Mouse (Mus musculus): Measurements from ENCODE around the gene Psmd7. TPM values are rescaled to one million over a fixed set of nuclear protein-coding genes. Genes with fewer than 3 reads are reported as not detected.

The Psmd7 gene
- polyA plus RNA-seq, 1 experiment from 2014 or later = 321 TPM

DNA sequence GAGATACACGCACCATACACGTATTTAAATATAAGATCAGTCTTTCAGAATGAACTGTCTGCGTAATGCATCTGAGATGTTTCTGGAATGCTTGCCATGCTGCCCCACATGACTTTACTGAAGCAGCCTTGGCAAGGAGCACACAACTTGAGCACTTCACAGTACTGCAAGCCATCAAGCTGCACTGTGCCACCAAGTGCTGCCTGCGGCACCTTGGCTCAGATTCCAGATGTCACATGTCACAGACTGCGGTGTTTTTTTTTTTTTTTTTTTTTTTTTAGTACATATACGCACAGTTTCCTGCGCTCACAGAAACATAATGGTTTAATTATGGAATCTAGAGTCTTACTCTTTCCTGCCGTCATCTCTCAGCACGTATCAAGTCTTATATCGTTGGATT is 30.2 kb upstream of the Psmd7 start:
- Histone ChIP-seq H3K27ac (ENCODE audit: low read depth, low read length) (no peak overlapping the region), H3K4me3 (ENCODE audit: low read depth, low read length) (no peak overlapping the region), H3K9ac (ENCODE audit: low read depth, low read length) (no peak overlapping the region), H3K9me3 (ENCODE audit: control insufficient read depth, low read length) (no peaks in the 10 kb centered on the region), H3K4me1 (replicated peaks; ENCODE audit: control insufficient read depth, insufficient read depth, low read length) (no peaks in the 10 kb centered on the region), H3K4me2 (replicated peaks; ENCODE audit: low read depth, low read length) (no peak overlapping the region), H3K27me3 (ENCODE audit: control insufficient read depth, insufficient read depth, low read length) (no peaks in the 10 kb centered on the region), H3K36me3 (ENCODE audit: control insufficient read depth, insufficient read depth, low read length) (no peaks in the 10 kb centered on the region)
- DNase-seq (ENCODE audit: low spot score) (no peak), ATAC-seq (ENCODE audit: low FRiP score) (no peak)
- 88% methylated on average over 10 of the region's 10 CpGs for WGBS

DNA sequence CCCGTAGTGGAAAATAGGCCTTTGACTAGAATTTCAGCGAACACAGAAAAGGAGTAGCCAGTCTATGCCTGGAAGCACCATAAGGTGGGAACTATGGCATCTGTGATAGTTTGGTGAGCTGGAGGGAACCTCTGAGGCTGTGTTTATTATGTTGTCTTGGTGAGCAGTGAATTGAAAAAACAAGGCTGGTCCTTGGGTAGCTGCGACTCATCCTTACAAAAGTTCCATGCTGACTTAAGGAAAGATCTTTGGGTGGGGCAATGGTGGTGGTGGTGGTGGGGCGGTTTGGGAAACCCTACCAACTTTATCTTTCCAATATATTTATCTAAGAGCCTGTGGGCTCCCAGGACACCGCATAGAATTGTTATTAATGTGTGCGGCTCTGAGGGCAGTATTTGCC is 25.1 kb upstream of the Psmd7 start:
- H3K27me3 ChIP-seq (ENCODE audit: control insufficient read depth, insufficient read depth, low read length) = no peaks in the 10 kb centered on the region
- no peak overlapping the region for H3K4me2 ChIP-seq (replicated peaks; ENCODE audit: low read depth, low read length)
- DNase-seq (ENCODE audit: low spot score) (no peak), ATAC-seq (ENCODE audit: low FRiP score) (no peak)
- H3K27ac ChIP-seq (ENCODE audit: low read depth, low read length) = no peak overlapping the region
- no peak overlapping the region for H3K4me3 ChIP-seq (ENCODE audit: low read depth, low read length)
- H3K36me3 ChIP-seq (ENCODE audit: control insufficient read depth, insufficient read depth, low read length) = no peaks in the 10 kb centered on the region
- H3K9ac ChIP-seq (ENCODE audit: low read depth, low read length) = no peak overlapping the region
- no peaks in the 10 kb centered on the region for H3K4me1 ChIP-seq (replicated peaks; ENCODE audit: control insufficient read depth, insufficient read depth, low read length)
- WGBS = 89% methylated on average over 6 of the region's 6 CpGs
- H3K9me3 ChIP-seq (ENCODE audit: control insufficient read depth, low read length) = no peaks in the 10 kb centered on the region

DNA sequence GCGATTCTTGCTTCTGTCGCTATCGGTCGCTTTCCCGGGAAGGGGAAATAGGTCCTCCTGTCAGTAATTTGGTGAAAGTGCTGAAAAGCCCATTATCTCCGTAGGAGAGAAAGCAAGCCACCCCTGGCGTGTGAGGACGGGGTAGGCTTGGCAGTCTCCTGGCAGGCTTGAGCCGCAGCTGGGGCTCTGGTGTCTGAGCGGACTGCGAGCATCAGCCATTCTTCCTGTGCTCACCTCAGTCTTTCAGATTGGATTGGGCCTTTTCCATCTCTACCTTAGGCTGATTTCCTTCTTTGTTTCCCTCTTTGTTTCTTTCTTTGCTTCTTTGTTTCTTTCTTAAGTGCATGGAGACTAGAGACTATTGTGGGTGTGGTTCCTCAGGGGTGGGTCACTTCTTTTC is 22.6 kb upstream of the Psmd7 start:
- no peaks in the 10 kb centered on the region; the same call in 1 of the 2 replicates for H3K4me1 ChIP-seq (replicated peaks; ENCODE audit: control insufficient read depth, insufficient read depth, low read length)
- no peaks in the 10 kb centered on the region for H3K27me3 ChIP-seq (ENCODE audit: control insufficient read depth, insufficient read depth, low read length)
- DNase-seq (ENCODE audit: low spot score) = peak; percentile 17
- no peak overlapping the region for H3K4me3 ChIP-seq (ENCODE audit: low read depth, low read length)
- ATAC-seq (ENCODE audit: low FRiP score) = no peak
- H3K4me2 ChIP-seq (replicated peaks; ENCODE audit: low read depth, low read length) = no peak overlapping the region
- no peak overlapping the region for H3K27ac ChIP-seq (ENCODE audit: low read depth, low read length)
- no peaks in the 10 kb centered on the region for H3K36me3 ChIP-seq (ENCODE audit: control insufficient read depth, insufficient read depth, low read length)
- WGBS = 62% methylated on average over 11 of the region's 11 CpGs
- H3K9ac ChIP-seq (ENCODE audit: low read depth, low read length) = no peak overlapping the region
- no peaks in the 10 kb centered on the region for H3K9me3 ChIP-seq (ENCODE audit: control insufficient read depth, low read length)

DNA sequence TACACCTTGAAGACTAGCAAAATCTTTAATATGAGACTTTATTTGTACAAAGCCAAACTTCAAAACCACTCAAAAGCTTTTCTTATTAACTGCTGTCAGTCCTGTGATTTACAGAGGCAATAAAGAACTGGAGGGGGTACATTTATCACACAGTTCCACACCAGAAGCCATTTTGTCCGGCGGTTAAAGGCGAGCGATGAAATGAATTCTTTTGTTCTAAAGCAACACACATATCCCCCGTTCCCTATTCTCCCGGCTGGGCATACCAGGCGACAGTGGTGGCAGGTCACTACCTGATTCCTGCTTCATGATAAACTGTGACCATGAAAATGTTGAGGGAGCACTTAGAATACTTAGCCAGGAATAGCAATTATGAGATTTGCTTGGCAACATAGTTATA is 20.5 kb upstream of the Psmd7 start:
- Histone ChIP-seq H3K36me3 (ENCODE audit: control insufficient read depth, insufficient read depth, low read length) (no peaks in the 10 kb centered on the region), H3K27me3 (ENCODE audit: control insufficient read depth, insufficient read depth, low read length) (no peaks in the 10 kb centered on the region), H3K9me3 (ENCODE audit: control insufficient read depth, low read length) (no peaks in the 10 kb centered on the region), H3K4me3 (ENCODE audit: low read depth, low read length) (no peak overlapping the region), H3K4me2 (replicated peaks; ENCODE audit: low read depth, low read length) (no peak overlapping the region), H3K27ac (ENCODE audit: low read depth, low read length) (peak overlapping the region; percentile 30; the same call in 1 of the 2 replicates), H3K9ac (ENCODE audit: low read depth, low read length) (no peak overlapping the region), H3K4me1 (replicated peaks; ENCODE audit: control insufficient read depth, insufficient read depth, low read length) (no peaks in the 10 kb centered on the region; the same call in 1 of the 2 replicates)
- ATAC-seq (ENCODE audit: low FRiP score) (no peak), DNase-seq (ENCODE audit: low spot score) (peak; percentile 47)
- WGBS = 26% methylated on average over 7 of the region's 7 CpGs

DNA sequence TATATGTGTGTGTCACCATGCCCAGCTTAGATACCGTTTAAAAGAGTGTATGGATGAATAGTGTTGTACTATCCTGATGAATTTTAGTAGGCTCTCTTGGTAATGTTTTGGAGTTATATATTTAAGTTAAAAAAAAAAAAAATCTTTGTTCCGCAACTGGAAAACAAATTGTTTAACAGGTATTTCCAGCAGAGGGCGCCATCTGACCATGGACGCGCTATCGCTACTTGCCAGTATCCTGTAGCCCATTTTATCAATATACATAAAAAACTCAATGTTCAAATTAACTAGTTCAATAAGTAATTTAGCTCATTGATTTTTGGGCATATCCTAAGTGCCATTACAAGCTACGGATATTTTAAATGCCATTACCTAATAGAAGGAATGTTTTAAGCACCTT is 14.8 kb upstream of the Psmd7 start:
- H3K4me3 ChIP-seq (ENCODE audit: low read depth, low read length) = no peak overlapping the region
- DNase-seq (ENCODE audit: low spot score) = peak; percentile 87
- H3K9ac ChIP-seq (ENCODE audit: low read depth, low read length) = no peak overlapping the region
- H3K27ac ChIP-seq (ENCODE audit: low read depth, low read length) = no peak overlapping the region
- WGBS = 4% methylated on average over 7 of the region's 7 CpGs
- H3K27me3 ChIP-seq (ENCODE audit: control insufficient read depth, insufficient read depth, low read length) = no peaks in the 10 kb centered on the region
- no peaks in the 10 kb centered on the region for H3K36me3 ChIP-seq (ENCODE audit: control insufficient read depth, insufficient read depth, low read length)
- no peaks in the 10 kb centered on the region for H3K4me1 ChIP-seq (replicated peaks; ENCODE audit: control insufficient read depth, insufficient read depth, low read length)
- ATAC-seq (ENCODE audit: low FRiP score) = no peak
- no peak overlapping the region for H3K4me2 ChIP-seq (replicated peaks; ENCODE audit: low read depth, low read length)
- H3K9me3 ChIP-seq (ENCODE audit: control insufficient read depth, low read length) = no peaks in the 10 kb centered on the region

DNA sequence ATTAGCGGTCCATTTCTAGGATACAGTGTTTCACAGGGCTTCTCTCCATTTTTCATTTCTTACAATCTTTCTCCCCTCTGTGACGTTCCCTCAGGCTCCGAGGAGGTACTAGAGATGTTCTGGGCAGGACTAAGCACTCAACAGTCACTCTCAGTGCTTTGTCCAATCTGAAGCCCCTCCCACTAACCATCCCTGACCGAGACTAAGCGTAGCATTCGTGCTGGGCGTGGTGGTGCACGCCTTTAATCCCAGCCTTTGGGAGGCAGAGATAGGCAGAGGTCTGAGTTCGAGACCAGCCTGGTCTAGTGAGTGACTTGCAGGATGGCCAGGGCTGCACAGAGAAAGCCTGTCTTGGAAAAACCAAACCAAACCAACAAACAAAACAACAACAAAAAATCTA is 11.4 kb upstream of the Psmd7 start:
- no peak overlapping the region for H3K4me3 ChIP-seq (ENCODE audit: low read depth, low read length)
- 84% methylated on average over 9 of the region's 9 CpGs for WGBS
- H3K9ac ChIP-seq (ENCODE audit: low read depth, low read length) = no peak overlapping the region
- no peaks in the 10 kb centered on the region for H3K27me3 ChIP-seq (ENCODE audit: control insufficient read depth, insufficient read depth, low read length)
- H3K36me3 ChIP-seq (ENCODE audit: control insufficient read depth, insufficient read depth, low read length) = no peaks in the 10 kb centered on the region
- no peak overlapping the region for H3K4me2 ChIP-seq (replicated peaks; ENCODE audit: low read depth, low read length)
- H3K4me1 ChIP-seq (replicated peaks; ENCODE audit: control insufficient read depth, insufficient read depth, low read length) = no peaks in the 10 kb centered on the region
- no peaks in the 10 kb centered on the region for H3K9me3 ChIP-seq (ENCODE audit: control insufficient read depth, low read length)
- DNase-seq (ENCODE audit: low spot score) = no peak
- H3K27ac ChIP-seq (ENCODE audit: low read depth, low read length) = no peak overlapping the region
- ATAC-seq (ENCODE audit: low FRiP score) = no peak

DNA sequence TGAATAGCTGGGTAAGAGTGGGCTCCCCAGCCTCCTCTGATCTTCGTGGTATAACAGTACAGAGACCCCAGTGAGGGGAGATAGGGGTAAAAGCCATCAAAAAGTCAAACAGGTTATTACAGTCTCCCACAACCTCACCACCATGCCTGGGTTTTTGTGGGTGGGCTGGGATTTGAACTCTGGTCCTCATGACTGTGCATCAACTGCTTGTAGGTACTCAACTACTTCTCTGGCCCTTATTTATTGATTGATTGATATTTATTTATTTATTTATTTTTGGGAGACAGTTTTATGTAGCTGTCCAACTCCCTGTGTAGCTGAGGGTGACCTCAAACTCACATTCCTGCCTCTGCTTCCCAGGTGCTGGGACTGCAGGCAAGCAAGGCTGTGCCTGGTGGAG is 9.5 kb upstream of the Psmd7 start:
- H3K9ac ChIP-seq (ENCODE audit: low read depth, low read length) = no peak overlapping the region
- no peak overlapping the region for H3K4me3 ChIP-seq (ENCODE audit: low read depth, low read length)
- no peaks in the 10 kb centered on the region for H3K36me3 ChIP-seq (ENCODE audit: control insufficient read depth, insufficient read depth, low read length)
- ATAC-seq (ENCODE audit: low FRiP score) = no peak
- no peaks in the 10 kb centered on the region for H3K4me1 ChIP-seq (replicated peaks; ENCODE audit: control insufficient read depth, insufficient read depth, low read length)
- WGBS = 70% methylated on average over 1 of the region's 1 CpGs
- DNase-seq (ENCODE audit: low spot score) = no peak
- H3K27ac ChIP-seq (ENCODE audit: low read depth, low read length) = no peak overlapping the region
- H3K27me3 ChIP-seq (ENCODE audit: control insufficient read depth, insufficient read depth, low read length) = no peaks in the 10 kb centered on the region
- H3K4me2 ChIP-seq (replicated peaks; ENCODE audit: low read depth, low read length) = no peak overlapping the region
- no peaks in the 10 kb centered on the region for H3K9me3 ChIP-seq (ENCODE audit: control insufficient read depth, low read length)

DNA sequence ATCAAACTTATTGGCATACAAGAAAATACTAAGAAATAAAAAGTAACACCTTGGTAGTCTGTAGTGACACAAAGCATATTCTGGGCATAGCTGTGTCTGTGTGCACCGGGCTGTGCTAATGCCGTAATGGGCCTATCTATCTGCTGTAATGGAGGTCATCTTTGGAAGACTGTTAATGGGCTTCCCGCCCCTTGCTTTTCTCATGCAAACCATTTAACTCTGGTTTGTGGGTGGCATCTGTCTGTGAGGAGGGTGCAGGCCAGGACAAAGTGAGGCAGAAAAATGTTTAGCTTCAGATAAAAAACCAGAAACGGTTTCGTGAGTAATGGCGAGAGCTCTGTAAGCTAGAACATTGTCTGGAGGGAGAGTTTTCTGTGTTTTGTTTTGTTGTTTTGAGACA is 6.6 kb upstream of the Psmd7 start:
- Histone ChIP-seq H3K4me1 (replicated peaks; ENCODE audit: control insufficient read depth, insufficient read depth, low read length) (no peaks in the 10 kb centered on the region), H3K9me3 (ENCODE audit: control insufficient read depth, low read length) (no peaks in the 10 kb centered on the region), H3K4me3 (ENCODE audit: low read depth, low read length) (no peak overlapping the region), H3K27me3 (ENCODE audit: control insufficient read depth, insufficient read depth, low read length) (no peaks in the 10 kb centered on the region), H3K9ac (ENCODE audit: low read depth, low read length) (no peak overlapping the region), H3K36me3 (ENCODE audit: control insufficient read depth, insufficient read depth, low read length) (no peaks in the 10 kb centered on the region), H3K27ac (ENCODE audit: low read depth, low read length) (no peak overlapping the region), H3K4me2 (replicated peaks; ENCODE audit: low read depth, low read length) (no peak overlapping the region)
- ATAC-seq (ENCODE audit: low FRiP score) = no peak
- no peak for DNase-seq (ENCODE audit: low spot score)
- WGBS = 70% methylated on average over 6 of the region's 6 CpGs

DNA sequence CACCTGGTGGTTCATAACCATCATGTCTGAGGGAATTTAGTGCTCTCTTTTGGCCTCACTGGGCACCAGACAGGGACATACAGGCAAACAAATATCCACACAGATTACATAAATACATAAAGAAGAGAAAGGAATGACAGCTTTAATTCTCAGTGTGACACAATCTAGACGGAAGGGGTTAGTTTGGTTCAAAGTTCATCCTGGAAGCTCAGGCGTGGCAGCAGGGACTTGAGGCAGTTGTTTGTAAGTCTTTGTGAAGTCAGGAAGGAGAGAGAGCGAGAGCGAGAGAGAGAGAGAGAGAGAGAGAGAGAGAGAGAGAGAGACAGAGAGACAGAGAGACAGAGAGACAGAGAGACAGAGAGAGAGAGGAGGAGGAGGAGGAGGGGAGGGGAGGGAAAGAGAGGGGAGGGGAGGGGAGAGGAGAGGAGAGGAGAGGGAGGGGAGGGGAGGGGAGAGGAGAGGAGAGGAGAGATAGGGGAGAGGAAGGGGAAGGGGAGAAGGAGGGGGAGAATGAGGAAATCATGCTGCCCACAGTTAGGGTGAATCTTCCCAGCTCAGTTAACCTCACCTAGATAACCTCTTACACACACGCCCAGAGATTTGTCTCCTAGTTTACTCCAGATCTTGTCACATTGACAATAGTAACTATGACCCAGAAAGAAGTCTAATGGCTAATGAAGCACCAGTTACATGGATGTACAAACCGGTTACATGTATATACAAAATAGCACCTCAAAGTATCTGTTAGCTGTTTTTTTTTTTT is 5.9 kb upstream of the Psmd7 start:
- Histone ChIP-seq H3K9me3 (ENCODE audit: control insufficient read depth, low read length) (no peaks in the 10 kb centered on the region), H3K4me1 (replicated peaks; ENCODE audit: control insufficient read depth, insufficient read depth, low read length) (no peaks in the 10 kb centered on the region), H3K27ac (ENCODE audit: low read depth, low read length) (no peak overlapping the region), H3K4me2 (replicated peaks; ENCODE audit: low read depth, low read length) (no peak overlapping the region), H3K36me3 (ENCODE audit: control insufficient read depth, insufficient read depth, low read length) (no peaks in the 10 kb centered on the region), H3K9ac (ENCODE audit: low read depth, low read length) (no peak overlapping the region), H3K27me3 (ENCODE audit: control insufficient read depth, insufficient read depth, low read length) (no peaks in the 10 kb centered on the region), H3K4me3 (ENCODE audit: low read depth, low read length) (no peak overlapping the region)
- 75% methylated on average over 5 of the region's 6 CpGs for WGBS
- ATAC-seq (ENCODE audit: low FRiP score) (no peak), DNase-seq (ENCODE audit: low spot score) (no peak)
